Mouse (Mus musculus) layer of hippocampus, postnatal 10 days (tissue): ENCODE measurements at regions not wholly inside any gene's neighbourhood (a gene's known extent, or its start where the extent isn't known, plus 50 kb on each side); places are given as distances from the start of the nearest gene placed in this dataset.

Source experiments
- DNase-seq, 2 experiments: peaks; one replicate each; pipeline ENCODE4 v3.0.0; 2021; ENCODE audit warnings: low spot score in 2 of 2

- no peak for DNase-seq
Observed at GRCm38 (mm10) chr13:60358408-60359060, 181.4 kb upstream of the Gas1 start.

GRCm38 (mm10) chr13:60364778-60365672, 187.9 kb upstream of the Gas1 start:
- DNase-seq: no peak

GRCm38 (mm10) chr13:60369216-60369615, 192.1 kb upstream of the Gas1 start:
- DNase-seq: no peak

- DNase-seq: no peak
Observed at GRCm38 (mm10) chr13:60371656-60372055, 194.5 kb upstream of the Gas1 start.

GRCm38 (mm10) chr13:60376705-60377104, 199.5 kb upstream of the Gas1 start:
- DNase-seq: no peak

- no peak for DNase-seq
Observed at GRCm38 (mm10) chr13:60382855-60383254, 205.7 kb upstream of the Gas1 start.

GRCm38 (mm10) chr13:60398836-60399235, 202.9 kb upstream of the Dapk1 start:
- no peak for DNase-seq

- no peak for DNase-seq
Observed at GRCm38 (mm10) chr13:60400764-60401487, 200.8 kb upstream of the Dapk1 start.

- no peak for DNase-seq
Observed at GRCm38 (mm10) chr13:60403471-60403870, 198.3 kb upstream of the Dapk1 start.

GRCm38 (mm10) chr13:60407344-60407743, 194.4 kb upstream of the Dapk1 start:
- no peak for DNase-seq

- no peak for DNase-seq
Observed at GRCm38 (mm10) chr13:60409706-60410502, 191.8 kb upstream of the Dapk1 start.

GRCm38 (mm10) chr13:60416024-60416423, 185.7 kb upstream of the Dapk1 start:
- no peak for DNase-seq

- DNase-seq: no peak
Observed at GRCm38 (mm10) chr13:60417015-60417414, 184.7 kb upstream of the Dapk1 start.

- no peak for DNase-seq
Observed at GRCm38 (mm10) chr13:60417436-60418158, 184.2 kb upstream of the Dapk1 start.

- no peak for DNase-seq
Observed at GRCm38 (mm10) chr13:60420386-60420785, 181.4 kb upstream of the Dapk1 start.

GRCm38 (mm10) chr13:60420842-60421696, 180.7 kb upstream of the Dapk1 start:
- DNase-seq: no peak

- no peak for DNase-seq
Observed at GRCm38 (mm10) chr13:60424267-60424666, 177.5 kb upstream of the Dapk1 start.

GRCm38 (mm10) chr13:60425140-60425539, 176.6 kb upstream of the Dapk1 start:
- DNase-seq: no peak

GRCm38 (mm10) chr13:60425556-60425955, 176.2 kb upstream of the Dapk1 start:
- no peak for DNase-seq
